ENCODE assay signal across 25 mouse cellular contexts in genomic region chr5:29738076-29738475, GRCm38 (mm10). TPM values are rescaled to one million over a fixed set of nuclear protein-coding genes. Genes with fewer than 3 reads are reported as not detected.
DNase-seq lines count a peak whose midpoint lies in the region; ATAC-seq and TF ChIP-seq lines count a peak whose summit lies in the region.
"Had no signal": no experiment of that assay in that cellular context is flagged by ENCODE, and none has a peak within 500 bp of the region (broad histone marks: within the 10 kb centered on the region; RNA-seq: fewer than 3 reads in every experiment).

No protein-coding gene starts in this region.

- H3K4me3 ChIP-seq in megakaryocyte, embryonic 14.5 days (replicated peaks) = peak overlapping the region; percentile 38
- peak overlapping the region; percentile 97 for H3K4me3 ChIP-seq in E14TG2a.4 (replicated peaks; ENCODE audit: low read length)
- H3K4me3 ChIP-seq in liver, postnatal 0 days (ENCODE audit: low read depth, low read length) = no peak overlapping the region
- H3K4me3 ChIP-seq: lung, embryonic 15.5 days had no signal

- no peak overlapping the region for H3K9ac ChIP-seq in liver, postnatal 0 days (replicated peaks)
- H3K9ac ChIP-seq: forebrain, embryonic 15.5 days; lung, embryonic 15.5 days had no signal

- no peaks in the 10 kb centered on the region for H3K27me3 ChIP-seq in megakaryocyte, embryonic 14.5 days (replicated peaks)
- H3K27me3 ChIP-seq in E14TG2a.4 (ENCODE audit: insufficient read depth, low read length) = no peaks in the 10 kb centered on the region
- no peaks in the 10 kb centered on the region for H3K27me3 ChIP-seq in liver, postnatal 0 days (ENCODE audit: insufficient read depth, low read length)
- H3K27me3 ChIP-seq: forebrain, embryonic 15.5 days; heart, embryonic 13.5 days; limb, embryonic 12.5 days; lung, embryonic 15.5 days had no signal

- H3K9me3 ChIP-seq in megakaryocyte, embryonic 14.5 days = no peaks in the 10 kb centered on the region
- no peaks in the 10 kb centered on the region for H3K9me3 ChIP-seq in E14TG2a.4 (ENCODE audit: low read length)
- H3K9me3 ChIP-seq in liver, postnatal 0 days (ENCODE audit: low read length) = no peaks in the 10 kb centered on the region
- H3K9me3 ChIP-seq: forebrain, embryonic 15.5 days; heart, embryonic 13.5 days; limb, embryonic 12.5 days; lung, embryonic 15.5 days had no signal

- peak overlapping the region; percentile 80; the same call in 1 of the 2 replicates for H3K4me2 ChIP-seq in liver, postnatal 0 days (ENCODE audit: low read depth, low read length)

- DNase-seq in CD4-positive helper T cell, adult 2 months (ENCODE audit: low read depth, low spot score) = peak; percentile 67
- DNase-seq in liver, postnatal 0 days = no peak
- DNase-seq in left cerebral cortex, postnatal 14 days (ENCODE audit: low spot score in 2 of 2) = no peak
- no peak for DNase-seq in adrenal gland, postnatal 36 days
- DNase-seq: adrenal gland, adult 8-10 months; cerebellum, adult 11 months; cerebellum, postnatal 14 days; embryo, embryonic 11 days; heart, adult 11 months; heart, postnatal 36 days; kidney, adult 11 months; thymus, adult 2 months had no signal

- H3K36me3 ChIP-seq in megakaryocyte, embryonic 14.5 days (replicated peaks; ENCODE audit: low read length) = peaks cover 23% of the 10 kb centered on the region
- peaks cover 49% of the 10 kb centered on the region for H3K36me3 ChIP-seq in E14TG2a.4 (ENCODE audit: insufficient read depth, low read length)
- H3K36me3 ChIP-seq in liver, postnatal 0 days (replicated peaks; ENCODE audit: insufficient read depth, low read length) = peaks cover 8% of the 10 kb centered on the region

- no peak overlapping the region for H3K27ac ChIP-seq in liver, postnatal 0 days (ENCODE audit: low read depth)
- H3K27ac ChIP-seq: forebrain, embryonic 15.5 days; heart, embryonic 13.5 days; kidney, postnatal 0 days; layer of hippocampus, adult 2 months; limb, embryonic 12.5 days; lung, embryonic 15.5 days had no signal

- H3K4me1 ChIP-seq in megakaryocyte, embryonic 14.5 days = peaks cover 57% of the 10 kb centered on the region
- peaks cover 72% of the 10 kb centered on the region for H3K4me1 ChIP-seq in E14TG2a.4 (replicated peaks; ENCODE audit: low read depth, low read length)
- peaks cover 31% of the 10 kb centered on the region for H3K4me1 ChIP-seq in liver, postnatal 0 days (ENCODE audit: insufficient read depth)

- intact Hi-C loops in left cerebral cortex, postnatal 14 days (cut with DNase I) = no loop called here

- TF ChIP-seq EP300 in liver, postnatal 0 days (IDR thresholded peaks at IDR 0.05; ENCODE audit: low read depth) = no peak

- no peak for TF ChIP-seq CTCF in E14TG2a.4 (conservative IDR thresholded peaks at IDR 0.05; ENCODE audit: low read length)
- TF ChIP-seq CTCF in liver, postnatal 0 days (IDR thresholded peaks at IDR 0.05; ENCODE audit: low read depth) = no peak

- WGBS in liver, postnatal 0 days (ENCODE audit: insufficient replicate concordance) = 73% methylated on average over 4 of the region's 4 CpGs

- ATAC-seq in megakaryocyte, adult 5-6 weeks (ENCODE audit: poor library complexity, severe bottlenecking) = no peak
- ATAC-seq in liver, postnatal 0 days = no peak
- ATAC-seq: forebrain, embryonic 15.5 days; hindbrain, embryonic 16.5 days had no signal

RNA-seq across cellular contexts. Expression of gene Gm5129, which starts 2.3 kb away (rescaled TPM):
- polyA plus RNA-seq in megakaryocyte, embryonic 14.5 days (2012; ENCODE audit: insufficient read depth, low replicate concordance) = 1.3 TPM in 1 of 2 replicates, not detected in the other
- total RNA-seq in megakaryocyte, adult 5-6 weeks (2015) = 6.0 and 6.2 TPM in 2 replicates
- 4.4 TPM in 1 of 2 replicates, not detected in the other for total RNA-seq in megakaryocyte, adult 5-6 weeks (2017)
- not detected in 2 replicates for polyA plus RNA-seq in liver, postnatal 0 days (2015; fragmentation: Nextera tagmentation; extraction: Ambion mirVana)
- not detected for total RNA-seq in left cerebral cortex, postnatal 14 days (2021)
- 1 to 10 TPM; 1.7 to 2.3 TPM for total RNA-seq in adrenal gland, postnatal 36 days (2021)
- total RNA-seq: layer of hippocampus, adult 2 months; left cerebral cortex, adult 18-20 months had no signal
- polyA plus RNA-seq: forebrain, embryonic 15.5 days; heart, embryonic 13.5 days; hindbrain, embryonic 16.5 days; kidney, postnatal 0 days; limb, embryonic 12.5 days; lung, embryonic 15.5 days; macrophage; small intestine, adult 2 months had no signal

RNA-seq across cellular contexts. Expression of gene Dnajb6, which starts 2.6 kb away (rescaled TPM):
- 175 and 336 TPM in 2 replicates for polyA plus RNA-seq in megakaryocyte, embryonic 14.5 days (2012; ENCODE audit: insufficient read depth, low replicate concordance)
- 141 and 161 TPM in 2 replicates for total RNA-seq in megakaryocyte, adult 5-6 weeks (2015)
- total RNA-seq in megakaryocyte, adult 5-6 weeks (2017) = 157 and 169 TPM in 2 replicates
- 83.0 and 87.4 TPM in 2 replicates for polyA plus RNA-seq in liver, postnatal 0 days (2015; fragmentation: Nextera tagmentation; extraction: Ambion mirVana)
- 100 to 1,000 TPM; 174 to 187 TPM for total RNA-seq in left cerebral cortex, postnatal 14 days (2021)
- total RNA-seq in adrenal gland, postnatal 36 days (2021) = 100 to 1,000 TPM; 131 to 139 TPM
